Mouse (Mus musculus) MEL (cell line): Measurements from ENCODE around the gene Tnp2. TPM values are rescaled to one million over a fixed set of nuclear protein-coding genes. Genes with fewer than 3 reads are reported as not detected.

Experiments used
- DNase-seq: peaks from one replicate; pipeline ENCODE4 v3.0.0; 2011; ENCODE audit warnings: low read depth, low spot score
- H3K27ac ChIP-seq: 2 replicates; pipeline ENCODE4 v1.5.1; 2012; ENCODE audit warnings: low read depth, mild to moderate bottlenecking, control low read depth, low read length, moderate library complexity; ENCODE audit not compliant: control insufficient read depth
- H3K27me3 ChIP-seq, 2 experiments: fragments of 150-350 bp in 1 of 2; sonication (generic) in 1 of 2; 2 replicates each; pipeline ENCODE4 v1.6.1; 2012; ENCODE audit warnings: low read length in 2 of 2, mild to moderate bottlenecking in 2 of 2, improper control_type of control experiment in 1 of 2, moderate library complexity in 1 of 2; ENCODE audit not compliant: insufficient read depth in 2 of 2, control insufficient read depth in 1 of 2
- H3K36me3 ChIP-seq, 2 experiments: 2 replicates each; pipeline ENCODE4 v1.6.1; 2012 to 2014; ENCODE audit warnings: low read length in 2 of 2, improper control_type of control experiment in 1 of 2, inconsistent platforms in 1 of 2, mild to moderate bottlenecking in 1 of 2; ENCODE audit not compliant: insufficient read depth in 2 of 2, control insufficient read depth in 1 of 2
- H3K4me1 ChIP-seq, 2 experiments: fragments of 150-350 bp in 1 of 2; sonication (generic) in 1 of 2; 2 replicates each; pipeline ENCODE4 v1.6.1; 2012; ENCODE audit warnings: low read length in 2 of 2, improper control_type of control experiment in 1 of 2, mild to moderate bottlenecking in 1 of 2; ENCODE audit not compliant: insufficient read depth in 2 of 2, control insufficient read depth in 1 of 2
- H3K4me3 ChIP-seq, 2 experiments: fragments of 150-350 bp in 1 of 2; sonication (generic) in 1 of 2; 2 replicates each; pipeline ENCODE4 v1.5.1; 2012; ENCODE audit warnings: low read depth in 2 of 2, low read length in 2 of 2, mild to moderate bottlenecking in 2 of 2, moderate library complexity in 2 of 2, control low read depth in 1 of 2, improper control_type of control experiment in 1 of 2; ENCODE audit not compliant: control insufficient read depth in 1 of 2, insufficient read depth in 1 of 2
- H3K79me2 ChIP-seq: 2 replicates; pipeline ENCODE4 v1.6.1; 2012; ENCODE audit warnings: mild to moderate bottlenecking, low read length, moderate library complexity; ENCODE audit not compliant: control insufficient read depth, poor library complexity, insufficient read depth
- H3K9ac ChIP-seq: 2 replicates; pipeline ENCODE4 v1.6.1; 2012; ENCODE audit warnings: low read depth, mild to moderate bottlenecking, control low read depth, low read length, moderate library complexity; ENCODE audit not compliant: control insufficient read depth, poor library complexity, severe bottlenecking
- H3K9me3 ChIP-seq: fragments of 150-350 bp; sonication (generic); replicated peaks from 2 replicates; pipeline ENCODE4 v1.6.1; 2012; ENCODE audit warnings: mild to moderate bottlenecking, low read length, improper control_type of control experiment, moderate library complexity; ENCODE audit not compliant: insufficient read depth
- BHLHE40 ChIP-seq: IDR thresholded peaks from 2 replicates; pipeline ENCODE4 v1.6.1; 2012; ENCODE audit warnings: low read depth, mild to moderate bottlenecking, inconsistent platforms, low read length, improper control_type of control experiment, borderline replicate concordance
- CTCF ChIP-seq, 3 experiments: IDR thresholded peaks in 2 of 3; conservative IDR thresholded peaks in 1 of 3; 2 replicates each; pipeline ENCODE4 v1.5.1; 2011 to 2012; ENCODE audit warnings: low read length in 3 of 3, low read depth in 2 of 3, mild to moderate bottlenecking in 2 of 3, improper control_type of control experiment in 1 of 3, inconsistent platforms in 1 of 3, mixed read lengths in 1 of 3, moderate library complexity in 1 of 3; ENCODE audit not compliant: control insufficient read depth in 1 of 3, insufficient read depth in 1 of 3, poor library complexity in 1 of 3, severe bottlenecking in 1 of 3
- ETS1 ChIP-seq: IDR thresholded peaks from 2 replicates; pipeline ENCODE4 v1.6.1; 2012; ENCODE audit warnings: low read depth, mild to moderate bottlenecking, inconsistent platforms, low read length, improper control_type of control experiment, moderate library complexity
- GATA1 ChIP-seq: IDR thresholded peaks from 2 replicates; pipeline ENCODE4 v1.6.1; 2011; ENCODE audit warnings: low read depth, low read length, improper control_type of control experiment
- MAZ ChIP-seq: IDR thresholded peaks from 2 replicates; pipeline ENCODE4 v1.6.1; 2012; ENCODE audit warnings: low read depth, mild to moderate bottlenecking, inconsistent platforms, low read length, improper control_type of control experiment
- MXI1 ChIP-seq: IDR thresholded peaks from 2 replicates; pipeline ENCODE4 v1.6.1; 2011; ENCODE audit warnings: mild to moderate bottlenecking, low read depth, low read length, improper control_type of control experiment
- RCOR1 ChIP-seq: IDR thresholded peaks from 2 replicates; pipeline ENCODE4 v1.6.1; 2012; ENCODE audit warnings: low read depth, mild to moderate bottlenecking, inconsistent platforms, low read length, improper control_type of control experiment
- TAL1 ChIP-seq: IDR thresholded peaks from 2 replicates; pipeline ENCODE4 v1.6.1; 2012; ENCODE audit warnings: mild to moderate bottlenecking, inconsistent platforms, low read length, moderate library complexity, mixed read lengths
- UBTF ChIP-seq: IDR thresholded peaks from 2 replicates; pipeline ENCODE4 v1.6.1; 2012; ENCODE audit warnings: low read depth, mild to moderate bottlenecking, inconsistent platforms, low read length, improper control_type of control experiment, moderate library complexity, borderline replicate concordance; ENCODE audit not compliant: insufficient read depth
- USF2 ChIP-seq, 2 experiments: IDR thresholded peaks; 2 replicates each; pipeline ENCODE4 v1.6.1; 2011 to 2012; ENCODE audit warnings: improper control_type of control experiment in 2 of 2, low read length in 2 of 2, borderline replicate concordance in 1 of 2, inconsistent platforms in 1 of 2, low read depth in 1 of 2, mild to moderate bottlenecking in 1 of 2; ENCODE audit not compliant: insufficient read depth in 1 of 2
- ZC3H11A ChIP-seq: IDR thresholded peaks from 2 replicates; pipeline ENCODE4 v1.6.1; 2012; ENCODE audit warnings: low read depth, mild to moderate bottlenecking, inconsistent platforms, low read length, improper control_type of control experiment
- polyA plus RNA-seq, 2 experiments: library from polyadenylated mRNA; stranded (reverse) in 1 of 2; unstranded in 1 of 2; fragments of >175 nt in 1 of 2; fragments of >200 nt in 1 of 2; gene quantifications; 2 replicates each; pipeline versions ENCODE4 v1.2.1 to v1.2.4; 2012; ENCODE audit warnings: low replicate concordance in 2 of 2, low read depth in 1 of 2; ENCODE audit not compliant: insufficient read length in 2 of 2, insufficient read depth in 1 of 2, missing spikeins in 1 of 2
- total RNA-seq: library from RNA; depleted of rRNA; stranded (reverse); fragments of 300-350 nt; gene quantifications from 2 replicates; pipeline ENCODE4 v1.2.3, GENCODE M21; 2012

The Tnp2 gene
- total and polyA plus RNA-seq, 3 experiments, result not detected

DNA sequence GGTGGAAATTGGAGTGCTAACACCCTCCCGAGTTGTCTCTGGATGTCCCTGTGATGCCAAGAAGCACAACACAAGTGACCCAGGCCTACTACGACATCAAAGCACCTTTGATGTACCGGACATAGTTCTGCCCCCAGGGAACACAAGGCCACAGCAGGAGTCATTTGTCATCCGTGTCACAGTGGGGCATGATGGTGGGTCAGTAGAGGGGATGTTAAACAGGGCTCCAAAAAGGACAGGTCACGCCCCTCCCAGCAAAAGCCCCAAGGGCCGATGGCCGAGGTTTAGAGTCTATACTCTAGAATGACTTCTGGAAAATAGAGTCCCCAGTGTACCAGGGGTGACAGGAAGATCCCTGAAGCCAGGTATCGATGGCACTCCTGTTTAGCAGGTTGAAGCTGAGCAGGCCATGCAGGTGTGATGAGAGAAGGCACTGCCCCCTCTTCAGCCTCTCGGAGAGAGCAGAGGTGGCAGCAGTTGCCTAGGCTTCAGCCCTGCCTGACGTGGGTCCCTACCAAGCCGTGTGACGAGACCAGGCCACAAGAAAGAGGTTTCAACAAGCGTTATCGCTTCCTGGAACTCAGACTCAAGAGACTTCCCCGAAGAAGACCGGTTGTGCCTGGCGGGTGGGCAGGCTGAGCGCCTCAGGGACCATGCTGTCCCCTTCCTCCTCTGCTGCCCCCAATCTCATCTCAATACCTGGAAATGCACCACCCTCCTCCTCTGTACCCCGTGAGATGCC, 16.5 kb downstream of the Tnp2 start:
- no peaks in the 10 kb centered on the region; a peak in 1 of 4 replicates for H3K36me3 ChIP-seq
- no peaks in the 10 kb centered on the region for H3K79me2 ChIP-seq
- TF ChIP-seq RCOR1 (no peak), TAL1 (no peak), UBTF (no peak), USF2 (IDR thresholded peaks at IDR 0.05; ENCODE audit: borderline replicate concordance in 1 of 2, insufficient read depth in 1 of 2, low read depth in 1 of 2, low read length in 2 of 2) (no peak), ZC3H11A (no peak), MAZ (no peak), ETS1 (no peak), MXI1 (no peak)
- DNase-seq, result no peak
- H3K9me3 ChIP-seq, result no peaks in the 10 kb centered on the region
- H3K9ac ChIP-seq, result no peak overlapping the region
- no peaks in the 10 kb centered on the region; a peak in 1 of 4 replicates for H3K27me3 ChIP-seq
- H3K4me3 ChIP-seq, result no peak overlapping the region
- H3K4me1 ChIP-seq, result no peaks in the 10 kb centered on the region
- H3K27ac ChIP-seq, result no peak overlapping the region

DNA sequence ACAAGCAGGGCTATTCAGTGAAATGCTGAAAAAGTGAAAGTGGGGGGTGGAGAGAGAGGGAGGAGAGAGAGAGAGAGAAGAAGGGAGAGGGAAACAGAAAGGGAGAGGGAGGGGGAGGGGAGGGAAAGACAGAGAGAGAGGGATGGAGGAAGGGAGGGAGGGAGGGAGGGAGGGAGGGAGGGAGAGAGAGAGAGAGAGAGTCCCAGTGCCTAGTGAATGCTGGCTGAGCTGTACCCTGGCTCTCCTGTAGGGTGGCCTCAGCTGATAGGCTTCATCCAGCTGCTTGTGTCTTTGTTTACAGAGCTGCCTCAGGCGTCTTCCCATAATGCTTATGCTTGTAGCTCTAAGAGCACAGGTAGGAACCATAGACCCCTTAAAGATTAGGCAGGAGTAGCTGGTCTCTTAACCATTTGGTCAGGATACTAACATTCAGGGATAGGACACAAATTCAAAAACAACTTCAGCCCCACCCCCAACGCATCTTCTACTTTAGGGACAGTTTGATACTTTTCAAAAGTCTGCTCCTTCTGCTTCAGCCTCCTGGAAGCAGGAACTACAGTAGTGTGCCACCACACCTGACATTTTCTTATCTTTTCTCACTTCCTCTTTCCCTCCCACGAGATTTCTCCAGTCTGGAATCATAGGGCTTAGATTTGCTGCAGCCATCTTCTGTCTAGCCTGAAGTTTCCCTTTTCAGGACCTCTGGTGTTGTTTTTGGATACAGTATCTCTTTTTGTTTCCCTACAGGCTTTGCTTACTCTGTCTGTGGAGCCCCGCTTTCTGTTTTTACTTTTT, 17.7 kb downstream of the Tnp2 start:
- Histone ChIP-seq H3K9me3 (no peaks in the 10 kb centered on the region), H3K27ac (no peak overlapping the region), H3K79me2 (no peaks in the 10 kb centered on the region), H3K4me3 (no peak overlapping the region)
- TF ChIP-seq UBTF (no peak), CTCF (IDR thresholded peaks at IDR 0.05 in 2 of 3, conservative IDR thresholded peaks at IDR 0.05 in 1 of 3; ENCODE audit: control insufficient read depth in 1 of 3, insufficient read depth in 1 of 3, low read depth in 2 of 3, low read length in 3 of 3, poor library complexity in 1 of 3, severe bottlenecking in 1 of 3) (no peak), BHLHE40 (peak; percentile 53; the same call in 1 of the 2 replicates), RCOR1 (peak; percentile 81), ETS1 (0 out of 2 replicates have a peak, but pooled peaks have one; percentile 10), GATA1 (peak; percentile 24; the same call in 1 of the 2 replicates)
- TF ChIP-seq, all 39 proteins: peak for 4
- Histone ChIP-seq H3K27me3 (no peaks in the 10 kb centered on the region; a peak in 1 of 4 replicates), H3K4me1 (no peaks in the 10 kb centered on the region), H3K36me3 (no peaks in the 10 kb centered on the region; a peak in 1 of 4 replicates), H3K9ac (no peak overlapping the region)
- DNase-seq, result peak; percentile 48
